Mouse (Mus musculus) embryonic facial prominence, embryonic 10.5 days (tissue): ENCODE data around the gene Fscn3. TPM values are rescaled to one million over a fixed set of nuclear protein-coding genes. Genes with fewer than 3 reads are reported as not detected.

Experiments used
- DNase-seq: peaks from one replicate; pipeline ENCODE4 v3.0.0-alpha.2; 2017; ENCODE audit warnings: low spot score
- H3K27ac ChIP-seq: fragments of 300-500 bp; sonication (generic); replicated peaks from 2 replicates; pipeline ENCODE4 v1.5.1; 2016; ENCODE audit warnings: mild to moderate bottlenecking
- H3K27me3 ChIP-seq: fragments of 300-500 bp; sonication (generic); replicated peaks from 2 replicates; pipeline ENCODE4 v1.6.1; 2016; ENCODE audit warnings: low read depth, mild to moderate bottlenecking; ENCODE audit not compliant: poor library complexity, severe bottlenecking
- H3K36me3 ChIP-seq: fragments of 300-500 bp; sonication (generic); replicated peaks from 2 replicates; pipeline ENCODE4 v1.6.1; 2016; ENCODE audit warnings: mild to moderate bottlenecking, moderate library complexity
- H3K4me1 ChIP-seq: fragments of 300-500 bp; sonication (generic); 2 replicates; pipeline ENCODE4 v1.6.1; 2016
- H3K4me3 ChIP-seq: fragments of 300-500 bp; sonication (generic); 2 replicates; pipeline ENCODE4 v1.5.1; 2016; ENCODE audit warnings: mild to moderate bottlenecking, moderate library complexity
- H3K9me3 ChIP-seq: fragments of 300-500 bp; sonication (generic); 2 replicates; pipeline ENCODE4 v1.6.1; 2016; ENCODE audit warnings: mild to moderate bottlenecking
- WGBS: fragments of 180-500 bp; shearing (Covaris S2); methylation state at CpG from one replicate; pipeline ENCODE4 v1.1.7; 2016; 5-methylcytosine and 5-hydroxymethylcytosine counted together
- polyA plus RNA-seq: library from polyadenylated mRNA; unstranded; fragments of >200 nt; fragmentation: Nextera tagmentation; extraction: Ambion mirVana; gene quantifications from 2 replicates; pipeline ENCODE4 v1.2.1, GENCODE M21; 2016

Gene Fscn3
- polyA plus RNA-seq, 1 experiment from 2014 or later: not detected

DNA sequence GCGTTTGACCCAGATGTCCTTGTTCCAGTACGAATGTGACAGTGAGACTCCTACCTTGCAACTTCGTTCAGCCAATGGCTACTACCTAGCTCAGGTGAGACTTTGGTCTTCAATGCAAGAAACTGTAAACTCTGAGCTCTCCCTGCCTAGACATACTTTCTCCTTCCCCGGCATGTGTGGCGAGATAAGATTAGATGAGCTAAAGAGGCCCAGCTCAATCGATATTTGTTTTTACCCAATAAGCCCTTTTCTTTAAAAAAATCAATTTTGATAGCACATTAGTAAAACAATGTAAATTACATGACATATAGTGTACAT lies 3.9 kb downstream of the Fscn3 start:
- Histone ChIP-seq H3K4me1 (no peaks in the 10 kb centered on the region), H3K9me3 (no peaks in the 10 kb centered on the region), H3K36me3 (peaks cover 10% of the 10 kb centered on the region), H3K27ac (no peak overlapping the region), H3K4me3 (no peak overlapping the region), H3K27me3 (no peaks in the 10 kb centered on the region)
- 77% methylated on average over 6 of the region's 6 CpGs for WGBS
- DNase-seq: no peak

DNA sequence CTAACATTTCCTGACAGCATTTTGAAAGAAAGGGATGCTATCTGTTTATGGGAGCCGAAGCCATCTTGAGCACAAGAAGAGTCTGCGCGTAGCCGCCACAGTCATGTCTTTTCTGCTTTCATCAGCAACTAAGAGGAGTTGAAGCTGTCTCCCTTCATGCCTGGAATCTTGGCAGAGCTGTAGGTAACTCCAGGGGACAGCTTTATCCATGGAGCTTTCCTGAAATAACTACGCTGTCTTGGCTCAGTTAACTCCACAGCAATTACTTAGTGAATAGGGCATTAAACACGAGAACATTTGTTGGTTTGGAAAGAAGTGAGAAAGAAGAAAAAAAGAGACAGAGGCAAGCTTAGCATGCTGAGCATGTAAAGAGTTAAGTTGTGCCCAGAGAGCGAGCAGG lies 20.3 kb downstream of the Fscn3 start:
- H3K4me3 ChIP-seq: no peak overlapping the region
- no peaks in the 10 kb centered on the region for H3K9me3 ChIP-seq
- no peak for DNase-seq
- WGBS: 84% methylated on average over 7 of the region's 7 CpGs
- H3K36me3 ChIP-seq: no peaks in the 10 kb centered on the region
- peaks cover 41% of the 10 kb centered on the region for H3K27me3 ChIP-seq
- H3K27ac ChIP-seq: no peak overlapping the region
- peaks cover 12% of the 10 kb centered on the region for H3K4me1 ChIP-seq

DNA sequence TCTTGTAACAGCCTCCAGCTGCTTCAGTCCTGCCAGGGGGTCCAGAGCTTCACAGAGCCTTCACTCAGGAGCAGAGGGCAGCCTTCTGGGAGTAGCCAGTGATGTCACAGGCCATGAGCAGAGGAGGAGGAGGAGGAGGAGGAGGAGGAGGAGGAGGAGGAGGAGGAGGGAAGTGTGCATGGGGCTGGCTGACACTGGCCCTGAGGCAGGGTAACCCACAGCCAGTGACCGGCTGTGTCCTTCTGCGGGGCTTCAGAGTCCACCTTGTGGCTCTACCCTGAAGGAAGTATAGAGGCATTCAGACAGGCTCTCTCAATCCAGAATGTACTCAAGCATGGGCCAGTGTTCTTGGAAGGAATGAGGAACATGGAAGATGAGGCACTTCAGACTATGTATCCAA lies 21.7 kb downstream of the Fscn3 start, which contains the start of gene Pax4:
Gene Pax4 (minus strand): TSS at position 101 of the 400 bp plus-strand sequence.
- H3K27ac ChIP-seq: no peak within 1 kb of the TSS
- H3K36me3 ChIP-seq: no peaks in the 10 kb centered on the region
- 71% methylated on average over 2 of the region's 2 CpGs for WGBS
- peaks cover 12% of the 10 kb centered on the region for H3K4me1 ChIP-seq
- H3K27me3 ChIP-seq: peaks cover 46% of the 10 kb centered on the region
- DNase-seq: no peak
- H3K9me3 ChIP-seq: no peaks in the 10 kb centered on the region
- H3K4me3 ChIP-seq: no peak within 1 kb of the TSS

DNA sequence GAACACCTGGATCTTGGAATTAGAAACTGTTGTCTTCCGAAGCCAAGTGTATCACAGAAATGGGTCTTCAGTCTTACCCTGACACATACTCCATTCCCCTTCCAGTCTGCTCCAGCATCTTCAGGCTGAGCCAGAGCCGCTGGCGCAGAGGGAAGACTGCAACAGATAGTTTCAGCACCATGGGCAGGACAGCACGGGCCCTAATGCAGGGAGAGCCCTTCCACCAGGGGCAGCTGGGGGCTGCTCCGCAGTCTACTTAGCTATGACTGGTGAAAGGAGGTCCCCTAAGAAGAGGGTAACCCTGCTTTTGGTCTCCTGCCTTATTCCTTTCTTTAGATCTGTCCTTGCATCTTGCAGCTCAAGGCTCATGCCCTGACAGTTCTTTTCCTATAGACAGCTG lies 22.9 kb downstream of the Fscn3 start:
- Histone ChIP-seq H3K27ac (no peak overlapping the region), H3K4me1 (peaks cover 12% of the 10 kb centered on the region), H3K27me3 (peaks cover 46% of the 10 kb centered on the region), H3K4me3 (no peak overlapping the region), H3K36me3 (no peaks in the 10 kb centered on the region), H3K9me3 (no peaks in the 10 kb centered on the region)
- peak; percentile 42 for DNase-seq
- 17% methylated on average over 5 of the region's 5 CpGs for WGBS

DNA sequence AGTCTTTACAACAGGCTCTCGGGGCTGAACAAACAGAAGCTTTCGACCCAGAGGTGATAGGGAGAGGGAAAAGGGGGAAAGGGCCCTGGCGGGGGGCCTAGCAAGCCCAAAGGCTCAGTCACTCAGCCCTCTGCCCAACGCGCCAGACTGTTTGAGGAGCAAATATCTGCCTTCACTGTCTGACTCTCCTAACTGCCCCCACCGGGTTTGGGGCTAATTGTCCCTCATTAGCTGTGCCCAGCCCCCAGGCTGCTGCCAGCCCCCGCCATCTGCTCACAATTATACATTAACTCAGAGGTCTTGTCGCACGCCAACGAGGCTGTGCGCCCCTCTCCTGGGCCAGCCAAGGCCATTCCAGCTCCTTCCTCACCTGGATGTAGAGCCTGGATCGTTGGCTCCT lies 23.4 kb downstream of the Fscn3 start:
- Histone ChIP-seq H3K27ac (no peak overlapping the region), H3K27me3 (peaks cover 46% of the 10 kb centered on the region), H3K9me3 (no peaks in the 10 kb centered on the region), H3K36me3 (no peaks in the 10 kb centered on the region), H3K4me3 (0 out of 2 replicates have a peak overlapping the region, but pooled peaks have one; percentile 29), H3K4me1 (peaks cover 12% of the 10 kb centered on the region)
- DNase-seq: peak; percentile 42
- WGBS: under 1% methylated on average over 12 of the region's 12 CpGs

DNA sequence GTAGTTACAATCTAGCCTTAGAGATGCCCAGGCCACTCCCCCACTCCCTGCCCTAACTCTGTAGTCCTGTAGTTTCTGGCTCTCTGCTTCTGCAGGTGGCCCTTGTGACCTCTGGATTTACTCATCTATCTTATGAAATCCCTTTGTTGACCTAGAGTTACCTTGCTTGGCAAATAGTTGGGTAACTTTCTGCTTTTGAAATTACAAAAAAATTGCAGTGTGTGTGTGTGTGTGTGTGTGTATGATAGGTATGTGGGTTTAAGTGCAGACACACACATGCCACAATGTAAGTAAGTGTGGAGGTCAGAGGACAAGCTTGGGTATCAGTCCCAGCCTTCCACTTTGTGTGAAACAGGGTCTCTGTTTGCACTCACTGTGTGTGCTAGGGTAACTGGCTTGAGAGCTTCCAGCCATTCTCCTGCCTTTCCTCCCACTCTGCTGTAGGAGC lies 31.7 kb downstream of the Fscn3 start:
- no peak for DNase-seq
- Histone ChIP-seq H3K4me1 (no peaks in the 10 kb centered on the region), H3K4me3 (no peak overlapping the region), H3K27ac (no peak overlapping the region), H3K36me3 (no peaks in the 10 kb centered on the region), H3K27me3 (no peaks in the 10 kb centered on the region; the same call in 1 of the 2 replicates), H3K9me3 (no peaks in the 10 kb centered on the region)

DNA sequence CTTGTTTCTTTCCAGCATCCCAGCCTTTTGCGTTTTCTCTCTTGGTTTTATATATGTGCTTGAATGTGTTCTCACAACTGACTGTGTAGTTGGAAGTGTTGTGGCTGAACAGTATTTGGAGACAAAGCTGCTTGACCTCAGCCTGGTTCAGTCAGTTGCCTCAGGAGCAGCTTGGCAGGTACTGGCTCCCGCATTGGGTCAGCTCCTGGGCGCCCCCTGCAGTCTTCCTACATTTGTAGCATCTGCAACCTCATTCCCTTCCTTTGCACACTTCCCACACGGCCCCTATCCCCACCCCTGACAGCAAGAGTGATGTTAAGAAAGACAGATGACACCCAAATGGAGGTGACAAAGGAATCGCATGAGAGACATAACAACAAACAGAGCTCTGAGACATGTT lies 32.9 kb downstream of the Fscn3 start:
- Histone ChIP-seq H3K27ac (no peak overlapping the region), H3K36me3 (no peaks in the 10 kb centered on the region), H3K9me3 (no peaks in the 10 kb centered on the region), H3K27me3 (no peaks in the 10 kb centered on the region), H3K4me3 (no peak overlapping the region), H3K4me1 (no peaks in the 10 kb centered on the region)
- WGBS: 9% methylated on average over 5 of the region's 5 CpGs
- peak; percentile 61 for DNase-seq

DNA sequence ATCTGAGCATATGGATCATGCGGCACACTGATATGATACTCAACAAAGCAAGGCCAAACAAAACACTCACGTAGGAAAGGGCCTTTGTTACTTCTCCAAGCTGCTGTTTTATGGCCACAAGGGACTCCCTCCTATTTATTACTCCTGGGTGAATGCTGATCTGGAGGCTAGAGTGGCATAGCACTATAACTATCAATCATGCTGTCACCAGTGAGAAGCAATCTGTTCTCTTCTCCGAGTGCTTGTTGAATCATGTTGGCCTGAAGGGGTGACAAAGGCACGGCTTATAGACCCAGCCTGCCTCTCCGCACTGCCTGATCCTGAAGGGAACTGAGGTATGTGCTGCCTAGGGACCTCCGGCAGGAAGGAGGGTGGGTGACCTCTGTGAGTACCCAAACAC lies 37.0 kb downstream of the Fscn3 start:
- no peak for DNase-seq
- Histone ChIP-seq H3K9me3 (no peaks in the 10 kb centered on the region), H3K36me3 (no peaks in the 10 kb centered on the region), H3K27ac (no peak overlapping the region), H3K4me3 (no peak overlapping the region), H3K27me3 (no peaks in the 10 kb centered on the region), H3K4me1 (no peaks in the 10 kb centered on the region)
- WGBS: 62% methylated on average over 6 of the region's 6 CpGs

DNA sequence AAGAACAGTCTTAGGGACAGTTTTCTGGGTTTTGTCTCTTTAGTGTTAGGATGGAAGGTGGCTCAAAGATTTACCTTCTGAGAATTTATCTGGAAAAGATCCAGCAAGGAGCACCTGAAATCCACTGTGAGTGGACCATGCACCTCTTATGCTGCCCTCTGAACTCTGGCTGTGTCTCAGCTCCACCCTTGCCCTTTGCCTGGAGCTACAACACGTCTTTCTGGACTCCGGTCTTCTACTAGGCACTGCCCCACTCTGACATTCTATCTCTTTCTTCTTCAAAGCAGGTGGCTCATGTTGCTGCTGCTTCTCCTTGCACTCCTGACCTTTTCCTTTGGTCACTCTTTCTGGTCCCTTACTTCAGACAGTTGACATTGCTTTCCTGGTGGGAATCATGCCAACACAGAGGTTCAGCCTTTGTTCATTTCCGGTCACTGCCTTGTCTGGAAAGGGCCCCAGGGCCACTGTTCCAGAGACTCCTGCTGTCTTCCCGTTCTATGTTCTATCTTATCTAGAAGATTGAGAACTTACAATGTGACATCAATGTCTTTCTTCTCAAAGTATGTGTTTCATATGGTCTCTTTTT lies 42.5 kb downstream of the Fscn3 start:
- Histone ChIP-seq H3K36me3 (no peaks in the 10 kb centered on the region), H3K27me3 (no peaks in the 10 kb centered on the region), H3K9me3 (no peaks in the 10 kb centered on the region), H3K4me1 (no peaks in the 10 kb centered on the region), H3K4me3 (no peak overlapping the region), H3K27ac (no peak overlapping the region)
- whole genome bisulfite sequencing: 67% methylated on average over 4 of the region's 4 CpGs
- DNase-seq: no peak

DNA sequence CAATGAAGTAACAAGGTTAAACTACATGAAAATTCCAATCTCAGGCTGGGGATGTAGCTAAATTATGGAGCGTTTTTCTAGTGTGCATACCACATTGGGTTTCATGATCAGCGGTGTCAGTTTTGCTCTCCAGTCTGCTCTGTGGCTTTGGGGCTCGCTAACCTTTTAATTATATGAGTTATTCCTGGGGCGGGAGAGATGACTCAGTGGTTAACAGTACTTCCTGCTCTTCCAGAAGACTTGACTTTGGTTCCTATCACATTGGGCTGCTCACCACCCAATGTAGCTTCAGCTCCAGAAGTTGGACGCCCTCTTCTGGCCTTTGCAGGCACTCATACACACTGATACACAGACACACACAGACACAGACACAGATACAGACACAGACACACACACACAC lies 43.0 kb downstream of the Fscn3 start:
- DNase-seq: no peak
- Histone ChIP-seq H3K27me3 (no peaks in the 10 kb centered on the region), H3K36me3 (no peaks in the 10 kb centered on the region), H3K27ac (no peak overlapping the region), H3K9me3 (no peaks in the 10 kb centered on the region), H3K4me3 (no peak overlapping the region), H3K4me1 (no peaks in the 10 kb centered on the region)
- WGBS: 80% methylated on average over 5 of the region's 5 CpGs

DNA sequence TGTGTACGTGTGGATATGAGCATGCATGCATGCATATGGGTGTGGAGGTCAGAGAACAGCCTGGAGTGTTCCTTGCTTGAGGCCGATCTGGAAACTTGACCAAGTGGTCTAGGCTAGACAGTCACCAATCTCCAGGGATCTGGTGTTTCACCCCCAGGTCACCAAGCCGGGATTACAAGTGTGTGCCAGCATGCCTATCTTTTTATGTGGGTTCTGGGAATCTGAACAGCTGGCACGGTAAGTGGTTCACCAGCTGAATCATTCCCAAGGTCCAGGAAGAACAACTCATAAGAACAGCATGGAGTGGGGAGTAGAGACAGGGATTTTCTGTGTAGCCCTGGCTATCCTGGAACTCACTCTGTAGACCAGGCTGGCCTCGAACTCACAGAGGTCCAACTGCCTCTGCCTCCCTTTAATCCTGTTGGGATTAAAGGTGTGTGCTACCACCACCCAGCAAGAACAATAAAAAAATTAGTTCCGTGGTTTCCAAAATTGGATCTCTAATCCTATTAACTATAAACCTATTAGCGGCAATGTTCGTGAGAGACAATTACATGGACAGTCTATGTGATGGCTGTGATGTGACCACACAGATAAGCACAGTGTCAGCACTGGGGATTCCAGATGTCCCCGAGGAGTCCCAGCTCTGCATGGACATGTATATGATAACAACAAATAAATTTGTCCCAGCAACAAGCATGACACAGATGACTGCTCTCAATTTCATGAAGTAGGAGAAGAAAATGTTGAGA lies 43.9 kb downstream of the Fscn3 start:
- Histone ChIP-seq H3K27ac (no peak overlapping the region), H3K36me3 (no peaks in the 10 kb centered on the region), H3K9me3 (no peaks in the 10 kb centered on the region), H3K27me3 (no peaks in the 10 kb centered on the region), H3K4me3 (no peak overlapping the region), H3K4me1 (no peaks in the 10 kb centered on the region)
- DNase-seq: no peak
- WGBS: 88% methylated on average over 9 of the region's 9 CpGs

DNA sequence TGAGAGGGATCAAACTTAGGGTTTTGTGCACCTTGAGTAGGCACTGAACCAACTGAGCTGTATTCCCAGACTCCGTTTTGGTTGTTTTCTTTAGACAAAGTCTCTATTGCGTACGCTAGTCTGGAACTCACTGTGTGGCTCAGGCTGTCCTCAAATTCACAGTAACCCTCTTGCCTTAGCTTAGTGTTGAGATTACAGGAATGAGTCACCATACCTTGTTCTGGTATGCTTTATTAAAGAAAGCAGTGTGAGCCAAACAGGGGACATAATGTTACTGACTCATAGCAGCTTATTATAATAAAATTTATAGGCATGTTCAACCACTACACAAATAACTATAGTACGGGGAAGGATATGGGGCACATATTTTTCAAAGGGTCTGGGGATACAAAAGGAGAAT lies 46.6 kb downstream of the Fscn3 start:
- Histone ChIP-seq H3K27ac (no peak overlapping the region), H3K27me3 (no peaks in the 10 kb centered on the region), H3K36me3 (no peaks in the 10 kb centered on the region), H3K9me3 (no peaks in the 10 kb centered on the region), H3K4me1 (peaks cover 6% of the 10 kb centered on the region; the same call in 1 of the 2 replicates), H3K4me3 (no peak overlapping the region)
- 90% methylated on average over 4 of the region's 4 CpGs for WGBS
- DNase-seq: no peak

DNA sequence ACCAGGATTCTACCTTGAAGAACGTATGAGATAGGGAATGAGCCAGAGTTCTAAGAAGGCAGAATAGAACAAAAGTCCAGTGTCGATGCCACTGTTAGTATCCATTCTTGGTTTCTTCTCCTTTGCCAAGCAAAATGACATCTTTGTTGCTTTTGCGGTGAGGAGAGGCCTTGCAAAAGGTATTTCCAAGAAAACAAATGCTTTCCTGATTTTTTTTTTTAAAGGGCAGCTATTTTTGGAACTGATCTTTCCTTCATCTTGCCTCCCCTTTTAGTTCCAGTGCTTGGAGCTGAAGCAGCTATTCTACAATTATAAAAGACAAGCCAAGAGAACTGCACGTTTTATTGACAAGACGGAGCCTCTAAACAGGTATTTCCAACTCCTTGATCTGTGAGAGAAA lies 47.2 kb downstream of the Fscn3 start, which contains the start of gene Snd1:
Gene Snd1 (plus strand): TSS at position 301 of the 400 bp plus-strand sequence.
- Histone ChIP-seq H3K9me3 (no peaks in the 10 kb centered on the region), H3K4me3 (no peak within 1 kb of the TSS)
- WGBS: 86% methylated on average over 5 of the region's 5 CpGs

More for the DNA sequence above, 47.2 kb downstream of the Fscn3 start, which contains the start of gene Snd1:
- peaks cover 6% of the 10 kb centered on the region; the same call in 1 of the 2 replicates for H3K4me1 ChIP-seq
- H3K27me3 ChIP-seq: no peaks in the 10 kb centered on the region
- H3K27ac ChIP-seq: no peak within 1 kb of the TSS
- no peak for DNase-seq
- H3K36me3 ChIP-seq: no peaks in the 10 kb centered on the region
